Mouse (Mus musculus) hindbrain, postnatal 0 days (tissue): ENCODE measurements around the gene Itk. TPM values are rescaled to one million over a fixed set of nuclear protein-coding genes. Genes with fewer than 3 reads are reported as not detected.

Source experiments
- ATAC-seq: fragments of 200-750 bp; cut with Nextera tagmentation; 2 replicates; pipeline ENCODE4 v1.8.0; 2017; ENCODE audit warnings: mild to moderate bottlenecking, moderate TSS enrichment, moderate library complexity
- DNase-seq: peaks from one replicate; pipeline ENCODE4 v3.0.0-alpha.2; 2015; ENCODE audit warnings: low spot score
- H3K27ac ChIP-seq: fragments of 300-500 bp; sonication (generic); 2 replicates; pipeline ENCODE4 v1.5.1; 2014; ENCODE audit warnings: mild to moderate bottlenecking
- H3K27me3 ChIP-seq: fragments of 300-500 bp; sonication (generic); 2 replicates; pipeline ENCODE4 v1.6.1; 2014; ENCODE audit warnings: low read length, mixed read lengths; ENCODE audit not compliant: insufficient read depth
- H3K36me3 ChIP-seq: fragments of 300-500 bp; sonication (generic); 2 replicates; pipeline ENCODE4 v1.6.1; 2014; ENCODE audit warnings: low read length, mixed read lengths; ENCODE audit not compliant: insufficient read depth
- H3K4me1 ChIP-seq: fragments of 300-500 bp; sonication (generic); 2 replicates; pipeline ENCODE4 v1.6.1; 2014; ENCODE audit warnings: antibody characterized with exemption, low read length, mixed read lengths; ENCODE audit not compliant: insufficient read depth
- H3K4me2 ChIP-seq: fragments of 300-500 bp; sonication (generic); 2 replicates; pipeline ENCODE4 v1.6.1; 2014; ENCODE audit warnings: low read depth, mild to moderate bottlenecking, low read length, moderate library complexity, mixed read lengths
- H3K4me3 ChIP-seq: fragments of 300-500 bp; sonication (generic); 2 replicates; pipeline ENCODE4 v1.5.1; 2014; ENCODE audit warnings: low read length
- H3K9ac ChIP-seq: fragments of 300-500 bp; sonication (generic); replicated peaks from 2 replicates; pipeline ENCODE4 v1.6.1; 2014; ENCODE audit warnings: mild to moderate bottlenecking, low read length, moderate library complexity, mixed read lengths
- H3K9me3 ChIP-seq: fragments of 300-500 bp; sonication (generic); 2 replicates; pipeline ENCODE4 v1.6.1; 2016; ENCODE audit warnings: low read length, mixed read lengths
- CTCF ChIP-seq: IDR thresholded peaks from 2 replicates; pipeline ENCODE4 v1.5.1; 2016; ENCODE audit warnings: antibody characterized with exemption, control low read depth, low read depth
- WGBS: fragments of 180-500 bp; shearing (Covaris S2); extraction: QIAGEN DNeasy Blood & Tissue Kit; methylation state at CpG from one replicate; pipeline ENCODE4 v1.1.7; 2014; 5-methylcytosine and 5-hydroxymethylcytosine counted together
- polyA plus RNA-seq: library from polyadenylated mRNA; unstranded; fragments of >200 nt; fragmentation: Nextera tagmentation; extraction: Ambion mirVana; gene quantifications from 2 replicates; pipeline ENCODE4 v1.2.1, GENCODE M21; 2015
- total RNA-seq: library from RNA; depleted of rRNA; stranded (reverse); fragments of >200 nt; gene quantifications from 2 replicates; pipeline ENCODE4 v1.2.3, GENCODE M21; 2014

Gene Itk
- total and polyA plus RNA-seq, 2 experiments from 2014 or later, result 0.04 TPM; not detected in 1

- H3K4me1 ChIP-seq, result peaks cover 15% of the 10 kb centered on the region
- peak overlapping the region; percentile 83 for H3K4me2 ChIP-seq
- H3K9ac ChIP-seq, result peak overlapping the region; percentile 1; the same call in 1 of the 2 replicates
- no peaks in the 10 kb centered on the region for H3K9me3 ChIP-seq
- whole genome bisulfite sequencing, result 48% methylated on average over 20 of the region's 20 CpGs
- H3K27ac ChIP-seq, result peak overlapping the region; percentile 92
- H3K4me3 ChIP-seq, result peak overlapping the region; percentile 89
- no peak for TF ChIP-seq CTCF
- no peaks in the 10 kb centered on the region for H3K36me3 ChIP-seq
- DNase-seq (peak; percentile 16), ATAC-seq (no peak)
- no peaks in the 10 kb centered on the region for H3K27me3 ChIP-seq
Observed at GRCm38 (mm10) chr11:46309111-46309741, 80.1 kb downstream of the Itk start.

DNA sequence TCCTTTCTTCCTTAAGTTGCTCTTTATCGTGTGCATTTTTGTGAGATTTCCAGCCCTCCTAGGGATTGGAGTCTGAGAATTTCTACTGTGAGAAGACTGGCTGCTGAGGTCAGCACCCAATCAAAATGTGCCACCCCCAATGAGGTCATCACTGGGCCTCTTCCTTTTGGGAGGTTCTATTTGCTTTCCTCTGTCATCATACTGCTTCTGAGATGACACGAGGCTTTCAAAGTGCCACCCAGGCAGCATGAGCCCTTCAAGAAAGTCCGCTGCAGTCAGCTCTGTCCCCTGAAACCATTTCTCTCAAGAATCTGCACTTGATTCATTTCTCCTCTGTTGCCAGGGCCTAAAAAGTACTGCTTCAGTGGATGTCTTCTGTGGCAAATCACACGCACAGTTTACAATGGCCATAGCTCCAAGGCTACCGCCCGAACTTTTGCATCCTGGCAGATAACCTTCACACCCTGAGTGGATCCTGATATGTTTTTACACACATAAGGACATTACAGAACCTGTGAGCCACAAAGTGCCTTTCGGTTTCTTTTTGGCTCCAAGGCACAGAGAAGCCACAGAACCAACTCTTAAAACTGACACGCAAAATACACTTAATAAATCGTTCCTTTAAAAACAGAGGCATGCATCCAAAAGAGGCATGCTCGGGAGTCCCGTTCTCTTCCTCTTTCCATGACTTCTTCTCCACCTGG lies 80.9 kb downstream of the Itk start:
- ATAC-seq (no peak), DNase-seq (no peak)
- Histone ChIP-seq H3K4me1 (peaks cover 15% of the 10 kb centered on the region), H3K36me3 (no peaks in the 10 kb centered on the region), H3K27ac (peak overlapping the region; percentile 92; the same call in 1 of the 2 replicates), H3K9ac (no peak overlapping the region), H3K4me3 (no peak overlapping the region), H3K27me3 (no peaks in the 10 kb centered on the region), H3K4me2 (peak overlapping the region; percentile 83), H3K9me3 (no peaks in the 10 kb centered on the region)
- no peak for TF ChIP-seq CTCF
- whole genome bisulfite sequencing, result 85% methylated on average over 11 of the region's 11 CpGs

DNA sequence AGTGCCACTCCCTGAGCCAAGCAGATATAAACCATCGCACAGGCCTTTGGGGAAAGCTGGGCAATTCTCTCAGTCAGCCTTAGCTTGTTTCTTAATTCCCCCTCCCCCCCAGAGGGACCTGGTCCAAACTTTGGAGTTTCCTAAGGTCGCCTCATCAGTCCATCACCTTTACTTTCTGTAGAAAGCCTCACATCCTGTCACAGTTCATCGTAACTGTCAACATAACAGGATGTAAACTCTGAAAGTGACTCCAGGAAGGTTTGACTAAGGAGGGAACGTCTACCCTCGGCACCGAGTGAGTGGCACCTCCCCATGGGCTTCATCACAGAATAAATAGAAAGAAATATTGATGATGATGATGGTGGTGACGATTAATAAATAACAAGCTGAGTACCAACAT lies 81.5 kb downstream of the Itk start:
- no peaks in the 10 kb centered on the region for H3K36me3 ChIP-seq
- peaks cover 15% of the 10 kb centered on the region for H3K4me1 ChIP-seq
- no peak overlapping the region for H3K4me3 ChIP-seq
- no peak overlapping the region for H3K27ac ChIP-seq
- H3K9ac ChIP-seq, result no peak overlapping the region
- H3K4me2 ChIP-seq, result no peak overlapping the region
- no peak for ATAC-seq
- DNase-seq, result no peak
- H3K27me3 ChIP-seq, result no peaks in the 10 kb centered on the region
- no peak for TF ChIP-seq CTCF
- H3K9me3 ChIP-seq, result no peaks in the 10 kb centered on the region
- 95% methylated on average over 7 of the region's 7 CpGs for WGBS

GRCm38 (mm10) chr11:46306776-46307175 lies 82.5 kb downstream of the Itk start:
- no peak for TF ChIP-seq CTCF
- Histone ChIP-seq H3K4me1 (peaks cover 15% of the 10 kb centered on the region), H3K4me2 (no peak overlapping the region), H3K36me3 (no peaks in the 10 kb centered on the region), H3K9ac (no peak overlapping the region), H3K9me3 (no peaks in the 10 kb centered on the region), H3K27me3 (no peaks in the 10 kb centered on the region), H3K27ac (no peak overlapping the region), H3K4me3 (no peak overlapping the region)
- WGBS, result 84% methylated on average over 7 of the region's 7 CpGs
- ATAC-seq (no peak), DNase-seq (no peak)

- no peak for TF ChIP-seq CTCF
- ATAC-seq (no peak), DNase-seq (no peak)
- Histone ChIP-seq H3K4me3 (no peak overlapping the region), H3K27me3 (no peaks in the 10 kb centered on the region), H3K9ac (no peak overlapping the region), H3K27ac (no peak overlapping the region), H3K9me3 (no peaks in the 10 kb centered on the region), H3K4me1 (peaks cover 15% of the 10 kb centered on the region), H3K36me3 (no peaks in the 10 kb centered on the region), H3K4me2 (no peak overlapping the region)
- 83% methylated on average over 9 of the region's 9 CpGs for WGBS
Observed at GRCm38 (mm10) chr11:46305881-46306520, 83.3 kb downstream of the Itk start.

DNA sequence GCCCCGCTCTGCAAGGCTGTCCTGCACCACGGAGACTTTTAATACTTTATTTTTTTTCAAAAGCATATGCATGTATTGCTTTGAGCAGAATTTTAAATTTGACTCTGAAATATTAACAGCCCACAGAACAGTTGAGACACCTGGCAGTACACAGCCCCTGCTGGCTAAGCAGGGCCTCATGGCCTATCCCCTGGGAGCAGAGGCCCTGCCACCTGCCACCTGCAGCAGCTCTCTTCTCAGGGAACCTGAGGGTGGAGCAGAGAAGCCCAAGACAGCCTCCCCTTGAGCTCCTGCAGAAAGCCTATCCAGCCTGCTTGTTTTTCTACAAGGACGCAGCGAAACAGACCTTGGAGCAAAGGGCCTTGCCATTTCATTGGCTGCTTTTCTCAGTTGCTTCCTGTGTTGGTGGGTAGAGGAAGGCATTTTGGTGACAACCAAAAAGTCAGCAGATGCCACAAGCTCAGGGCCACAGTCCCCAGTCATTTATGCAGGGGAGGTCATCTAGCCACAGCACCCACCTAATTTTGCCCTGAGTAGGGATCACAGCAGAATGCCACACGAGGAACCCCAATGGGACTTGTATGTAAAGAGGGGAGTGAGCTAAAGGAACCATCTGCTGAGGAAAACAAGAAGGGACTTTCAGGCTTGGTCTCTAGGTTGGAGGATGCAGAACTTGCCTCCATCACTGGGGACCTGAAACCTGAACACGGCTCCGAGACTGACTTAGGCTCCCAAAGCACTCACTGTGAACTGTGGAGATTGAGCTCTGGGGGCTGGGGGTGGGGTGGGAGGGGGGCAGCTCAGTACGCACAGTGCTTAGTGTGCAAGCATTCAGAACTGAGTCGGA lies 84.2 kb downstream of the Itk start:
- H3K4me3 ChIP-seq, result no peak overlapping the region
- no peaks in the 10 kb centered on the region for H3K36me3 ChIP-seq
- H3K27ac ChIP-seq, result no peak overlapping the region
- ATAC-seq (no peak), DNase-seq (no peak)
- no peak overlapping the region for H3K9ac ChIP-seq
- no peaks in the 10 kb centered on the region for H3K27me3 ChIP-seq
- 80% methylated on average over 9 of the region's 9 CpGs for WGBS
- TF ChIP-seq CTCF, result no peak
- no peaks in the 10 kb centered on the region for H3K9me3 ChIP-seq
- peaks cover 13% of the 10 kb centered on the region for H3K4me1 ChIP-seq
- H3K4me2 ChIP-seq, result no peak overlapping the region
